ENCODE assay signal across 19 mouse cellular contexts in the genomic region with DNA sequence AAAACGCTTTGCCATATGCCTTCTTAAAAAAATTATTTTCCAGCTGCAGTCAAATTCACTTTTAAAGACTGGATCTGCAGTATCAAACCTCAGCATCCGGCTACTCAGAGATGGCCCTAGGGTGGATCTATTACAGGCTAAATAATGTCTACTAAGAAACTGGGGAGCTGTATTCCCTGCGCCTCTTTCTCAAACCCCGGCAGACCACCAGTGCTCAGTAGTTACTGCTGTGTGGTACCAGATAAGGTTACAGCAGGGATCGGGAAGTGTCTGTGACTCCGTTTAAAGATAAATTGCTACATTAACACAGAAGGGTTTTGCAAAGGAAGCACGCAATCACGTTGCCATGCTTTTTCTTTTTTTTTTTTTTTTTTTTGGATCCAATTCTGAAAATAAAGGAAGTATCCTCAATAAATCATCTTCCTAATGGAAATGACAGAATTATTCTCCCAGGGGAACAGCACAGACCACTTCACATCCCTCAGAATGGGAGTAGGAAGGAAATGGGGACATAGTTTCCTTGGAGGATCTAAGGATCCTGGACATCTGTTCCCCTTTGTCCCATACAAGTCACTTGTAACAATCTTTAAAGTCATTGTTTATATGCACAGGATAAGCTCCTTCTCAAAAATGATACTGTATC.
A peak's percentile ranks its signal among the peaks of the same experiment; 100 is the strongest.
DNase-seq lines count a peak whose midpoint lies in the region; ATAC-seq and TF ChIP-seq lines count a peak whose summit lies in the region.
"Had no signal": no experiment of that assay in that cellular context is flagged by ENCODE, and none has a peak within 500 bp of the region (broad histone marks: within the 10 kb centered on the region; RNA-seq: fewer than 3 reads in every experiment).

No protein-coding gene starts in this region.

- 58% methylated on average over 8 of the region's 8 CpGs for WGBS in limb, embryonic 14.5 days
- 84% methylated on average over 8 of the region's 8 CpGs for WGBS in limb, embryonic 10.5 days
- WGBS in stomach, embryonic 14.5 days: 46% methylated on average over 8 of the region's 8 CpGs
- 51% methylated on average over 8 of the region's 8 CpGs for WGBS in stomach, postnatal 0 days

- H3K9me3 ChIP-seq in limb, embryonic 14.5 days (ENCODE audit: control insufficient read depth, low read length): no peaks in the 10 kb centered on the region
- H3K9me3 ChIP-seq in limb, embryonic 10.5 days (replicated peaks): no peaks in the 10 kb centered on the region
- no peaks in the 10 kb centered on the region for H3K9me3 ChIP-seq in stomach, embryonic 14.5 days (ENCODE audit: control insufficient read depth, low read depth, low read length)
- H3K9me3 ChIP-seq in stomach, postnatal 0 days (ENCODE audit: control insufficient read depth, low read length): no peaks in the 10 kb centered on the region
- H3K9me3 ChIP-seq: hindbrain, embryonic 13.5 days; midbrain, embryonic 10.5 days had no signal

- intact Hi-C loops in heart, postnatal 14 days (cut with DNase I): loop anchor here (5.0 kb wide), 1 partner anchor 197 kb away; no protein-coding TSS in a partner anchor

- H3K4me2 ChIP-seq in limb, embryonic 14.5 days (replicated peaks; ENCODE audit: low read depth, low read length, severe bottlenecking): no peak overlapping the region
- no peak overlapping the region for H3K4me2 ChIP-seq in stomach, embryonic 14.5 days (replicated peaks; ENCODE audit: low read depth, low read length)
- H3K4me2 ChIP-seq in stomach, postnatal 0 days (replicated peaks; ENCODE audit: low read depth): no peak overlapping the region
- H3K4me2 ChIP-seq: hindbrain, embryonic 13.5 days had no signal

- no peak for TF ChIP-seq POLR2A in limb, embryonic 14.5 days (IDR thresholded peaks at IDR 0.05; ENCODE audit: borderline replicate concordance, extremely low read depth, insufficient read depth, insufficient read length)

- TF ChIP-seq CTCF in stomach, postnatal 0 days (IDR thresholded peaks at IDR 0.05; ENCODE audit: low read depth): no peak

- H3K4me1 ChIP-seq in limb, embryonic 14.5 days (ENCODE audit: control insufficient read depth, insufficient read depth, low read length): peaks cover 3% of the 10 kb centered on the region; the same call in 1 of the 2 replicates
- no peaks in the 10 kb centered on the region; the same call in 1 of the 2 replicates for H3K4me1 ChIP-seq in limb, embryonic 10.5 days
- H3K4me1 ChIP-seq in stomach, embryonic 14.5 days (ENCODE audit: control insufficient read depth, insufficient read depth, low read length): no peaks in the 10 kb centered on the region
- no peaks in the 10 kb centered on the region for H3K4me1 ChIP-seq in stomach, postnatal 0 days (replicated peaks; ENCODE audit: control insufficient read depth, insufficient read depth)
- H3K4me1 ChIP-seq: hindbrain, embryonic 13.5 days; midbrain, embryonic 10.5 days had no signal

- H3K4me3 ChIP-seq in limb, embryonic 14.5 days (replicated peaks; ENCODE audit: low read length): no peak overlapping the region
- H3K4me3 ChIP-seq in limb, embryonic 10.5 days: no peak overlapping the region
- H3K4me3 ChIP-seq in stomach, embryonic 14.5 days (ENCODE audit: low read depth, low read length): no peak overlapping the region
- H3K4me3 ChIP-seq in stomach, postnatal 0 days (ENCODE audit: low read depth, low read length): no peak overlapping the region
- H3K4me3 ChIP-seq: erythroblast, embryonic 14.5 days; hindbrain, embryonic 13.5 days; layer of hippocampus, adult 2 months; left cerebral cortex, adult 2 months; midbrain, embryonic 10.5 days had no signal

- ATAC-seq in limb, embryonic 14.5 days (ENCODE audit: low FRiP score, low read depth): peak; percentile 57; the same call in 1 of the 2 replicates
- ATAC-seq in stomach, embryonic 14.5 days (ENCODE audit: insufficient number of reproducible peaks, insufficient read depth, low FRiP score, low read depth): no peak
- ATAC-seq in stomach, postnatal 0 days (ENCODE audit: low FRiP score, low TSS enrichment): no peak
- ATAC-seq: forebrain, embryonic 14.5 days had no signal

- TF ChIP-seq EP300 in stomach, postnatal 0 days (optimal IDR thresholded peaks at IDR 0.05): no peak

- H3K36me3 ChIP-seq in limb, embryonic 14.5 days (ENCODE audit: control insufficient read depth, insufficient read depth, low read length): no peaks in the 10 kb centered on the region
- no peaks in the 10 kb centered on the region for H3K36me3 ChIP-seq in limb, embryonic 10.5 days
- no peaks in the 10 kb centered on the region for H3K36me3 ChIP-seq in stomach, embryonic 14.5 days (ENCODE audit: control insufficient read depth, insufficient read depth, low read length)
- H3K36me3 ChIP-seq in stomach, postnatal 0 days (ENCODE audit: control insufficient read depth, insufficient read depth, low read length): no peaks in the 10 kb centered on the region
- H3K36me3 ChIP-seq: hindbrain, embryonic 13.5 days; midbrain, embryonic 10.5 days had no signal

- no peak overlapping the region for H3K9ac ChIP-seq in limb, embryonic 14.5 days (ENCODE audit: low read depth, low read length, severe bottlenecking)
- H3K9ac ChIP-seq in stomach, embryonic 14.5 days (replicated peaks; ENCODE audit: low read depth, low read length): no peak overlapping the region
- no peak overlapping the region for H3K9ac ChIP-seq in stomach, postnatal 0 days (ENCODE audit: low read length)
- H3K9ac ChIP-seq: hindbrain, embryonic 13.5 days had no signal

- no peaks in the 10 kb centered on the region for H3K27me3 ChIP-seq in limb, embryonic 14.5 days (ENCODE audit: control insufficient read depth, insufficient read depth, low read length)
- H3K27me3 ChIP-seq in limb, embryonic 10.5 days (ENCODE audit: low read depth, poor library complexity, severe bottlenecking): no peaks in the 10 kb centered on the region
- H3K27me3 ChIP-seq in stomach, embryonic 14.5 days (ENCODE audit: control insufficient read depth, insufficient read depth, low read length): no peaks in the 10 kb centered on the region
- no peaks in the 10 kb centered on the region for H3K27me3 ChIP-seq in stomach, postnatal 0 days (ENCODE audit: control insufficient read depth, insufficient read depth, low read length)
- H3K27me3 ChIP-seq: hindbrain, embryonic 13.5 days had no signal

- H3K27ac ChIP-seq in limb, embryonic 14.5 days (replicated peaks; ENCODE audit: low read depth, low read length): no peak overlapping the region
- H3K27ac ChIP-seq in limb, embryonic 10.5 days: no peak overlapping the region
- H3K27ac ChIP-seq in stomach, embryonic 14.5 days (ENCODE audit: low read length): peak overlapping the region; percentile 21; the same call in 1 of the 2 replicates
- H3K27ac ChIP-seq in stomach, postnatal 0 days (replicated peaks): no peak overlapping the region
- H3K27ac ChIP-seq: hindbrain, embryonic 13.5 days; layer of hippocampus, adult 2 months; left cerebral cortex, adult 2 months; midbrain, embryonic 10.5 days had no signal

- DNase-seq in heart, adult 8-10 months (ENCODE audit: low spot score): peak; percentile 41
- no peak for DNase-seq in heart, postnatal 14 days
- peak; percentile 29 for DNase-seq in limb, embryonic 14.5 days (ENCODE audit: low spot score)
- DNase-seq in limb, embryonic 10.5 days (ENCODE audit: low spot score): no peak
- DNase-seq in stomach, postnatal 0 days (ENCODE audit: low spot score): no peak
- DNase-seq in mesoderm, embryonic 11.5 days (ENCODE audit: low read depth, low spot score): peak; percentile 23
- no peak for DNase-seq in adrenal gland, adult 2 months
- DNase-seq: adrenal gland, postnatal 10 days; B cell, adult 2 months; cerebellum, adult 11-12 months; lung, adult 2 months; right cerebral cortex, adult 18-20 months had no signal

Comparison
In these comparisons a context has a peak if more than half of its experiments do, and no peak if none do; other contexts are left out.
1. DNase-seq: peak in heart, adult 8-10 months (single experiment), limb, embryonic 14.5 days (single experiment) and mesoderm, embryonic 11.5 days (single experiment); none in heart, postnatal 14 days (0 of 2), limb, embryonic 10.5 days (single experiment), stomach, postnatal 0 days (single experiment) and adrenal gland, adult 2 months (single experiment).